ENCODE assay signal across 13 mouse cellular contexts in genomic region chr2:49067886-49068285, GRCm38 (mm10).
"Had no signal": no experiment of that assay in that cellular context is flagged by ENCODE, and none has a peak within 500 bp of the region (broad histone marks: within the 10 kb centered on the region; RNA-seq: fewer than 3 reads in every experiment).

No protein-coding gene starts in this region.

- H3K9ac ChIP-seq: limb, embryonic 15.5 days; liver, embryonic 12.5 days; lung, embryonic 15.5 days; midbrain, embryonic 13.5 days had no signal

- H3K4me1 ChIP-seq: limb, embryonic 15.5 days; liver, embryonic 12.5 days; lung, embryonic 15.5 days; midbrain, embryonic 13.5 days had no signal

- DNase-seq: kidney, postnatal 10 days; kidney, postnatal 4 days; lung, postnatal 14 days; right cerebral cortex, adult 18-20 months; right cerebral cortex, postnatal 25 days; thymus, postnatal 14 days had no signal

- H3K27me3 ChIP-seq: limb, embryonic 15.5 days; liver, embryonic 12.5 days; lung, embryonic 15.5 days; midbrain, embryonic 13.5 days had no signal

- H3K36me3 ChIP-seq: limb, embryonic 15.5 days; liver, embryonic 12.5 days; lung, embryonic 15.5 days; midbrain, embryonic 13.5 days had no signal

- H3K4me2 ChIP-seq: limb, embryonic 15.5 days; liver, embryonic 12.5 days; lung, embryonic 15.5 days; midbrain, embryonic 13.5 days had no signal

- H3K27ac ChIP-seq: layer of hippocampus, adult 2 months; limb, embryonic 15.5 days; liver, embryonic 12.5 days; lung, embryonic 15.5 days; macrophage; midbrain, embryonic 13.5 days; stomach, postnatal 0 days had no signal

- H3K4me3 ChIP-seq: layer of hippocampus, adult 2 months; limb, embryonic 15.5 days; liver, embryonic 12.5 days; lung, embryonic 15.5 days; midbrain, embryonic 13.5 days had no signal

- ATAC-seq: liver, embryonic 12.5 days; midbrain, embryonic 13.5 days had no signal

- H3K9me3 ChIP-seq: limb, embryonic 15.5 days; liver, embryonic 12.5 days; lung, embryonic 15.5 days; midbrain, embryonic 13.5 days had no signal
